Mouse (Mus musculus) hindbrain, postnatal 0 days (tissue): ENCODE data around the gene Cct3. TPM values are rescaled to one million over a fixed set of nuclear protein-coding genes. Genes with fewer than 3 reads are reported as not detected.
A peak's percentile ranks its signal among the peaks of the same experiment; 100 is the strongest.
"Not testable (repeated sequence)": the region's sequence is repeated elsewhere in the genome, so short reads cannot be mapped to it uniquely, and the experiment has no call there.

ENCODE experiments used
- ATAC-seq: fragments of 200-750 bp; cut with Nextera tagmentation; 2 replicates; pipeline ENCODE4 v1.8.0; 2017; ENCODE audit warnings: mild to moderate bottlenecking, moderate TSS enrichment, moderate library complexity
- DNase-seq: peaks from one replicate; pipeline ENCODE4 v3.0.0-alpha.2; 2015; ENCODE audit warnings: low spot score
- H3K27ac ChIP-seq: fragments of 300-500 bp; sonication (generic); 2 replicates; pipeline ENCODE4 v1.5.1; 2014; ENCODE audit warnings: mild to moderate bottlenecking
- H3K27me3 ChIP-seq: fragments of 300-500 bp; sonication (generic); 2 replicates; pipeline ENCODE4 v1.6.1; 2014; ENCODE audit warnings: low read length, mixed read lengths; ENCODE audit not compliant: insufficient read depth
- H3K36me3 ChIP-seq: fragments of 300-500 bp; sonication (generic); 2 replicates; pipeline ENCODE4 v1.6.1; 2014; ENCODE audit warnings: low read length, mixed read lengths; ENCODE audit not compliant: insufficient read depth
- H3K4me1 ChIP-seq: fragments of 300-500 bp; sonication (generic); 2 replicates; pipeline ENCODE4 v1.6.1; 2014; ENCODE audit warnings: antibody characterized with exemption, low read length, mixed read lengths; ENCODE audit not compliant: insufficient read depth
- H3K4me2 ChIP-seq: fragments of 300-500 bp; sonication (generic); 2 replicates; pipeline ENCODE4 v1.6.1; 2014; ENCODE audit warnings: low read depth, mild to moderate bottlenecking, low read length, moderate library complexity, mixed read lengths
- H3K4me3 ChIP-seq: fragments of 300-500 bp; sonication (generic); 2 replicates; pipeline ENCODE4 v1.5.1; 2014; ENCODE audit warnings: low read length
- H3K9ac ChIP-seq: fragments of 300-500 bp; sonication (generic); replicated peaks from 2 replicates; pipeline ENCODE4 v1.6.1; 2014; ENCODE audit warnings: mild to moderate bottlenecking, low read length, moderate library complexity, mixed read lengths
- H3K9me3 ChIP-seq: fragments of 300-500 bp; sonication (generic); 2 replicates; pipeline ENCODE4 v1.6.1; 2016; ENCODE audit warnings: low read length, mixed read lengths
- CTCF ChIP-seq: IDR thresholded peaks from 2 replicates; pipeline ENCODE4 v1.5.1; 2016; ENCODE audit warnings: antibody characterized with exemption, control low read depth, low read depth
- WGBS: fragments of 180-500 bp; shearing (Covaris S2); extraction: QIAGEN DNeasy Blood & Tissue Kit; methylation state at CpG from one replicate; pipeline ENCODE4 v1.1.7; 2014; 5-methylcytosine and 5-hydroxymethylcytosine counted together
- polyA plus RNA-seq: library from polyadenylated mRNA; unstranded; fragments of >200 nt; fragmentation: Nextera tagmentation; extraction: Ambion mirVana; gene quantifications from 2 replicates; pipeline ENCODE4 v1.2.1, GENCODE M21; 2015
- total RNA-seq: library from RNA; depleted of rRNA; stranded (reverse); fragments of >200 nt; gene quantifications from 2 replicates; pipeline ENCODE4 v1.2.3, GENCODE M21; 2014

Gene Cct3
- total and polyA plus RNA-seq, 2 experiments from 2014 or later = 231 to 401 TPM

GRCm38 (mm10) chr3:88276121-88276520, 20.8 kb upstream of the Cct3 start:
- Histone ChIP-seq H3K4me3 (no peak overlapping the region), H3K4me2 (no peak overlapping the region), H3K9ac (no peak overlapping the region), H3K27ac (no peak overlapping the region), H3K9me3 (no peaks in the 10 kb centered on the region), H3K4me1 (no peaks in the 10 kb centered on the region), H3K27me3 (no peaks in the 10 kb centered on the region), H3K36me3 (no peaks in the 10 kb centered on the region)
- 88% methylated on average over 2 of the region's 2 CpGs for WGBS
- DNase-seq (no peak), ATAC-seq (no peak)
- TF ChIP-seq CTCF = no peak

- DNase-seq (peak; percentile 41), ATAC-seq (no peak)
- no peak overlapping the region for H3K4me2 ChIP-seq
- H3K9ac ChIP-seq = no peak overlapping the region
- H3K36me3 ChIP-seq = no peaks in the 10 kb centered on the region
- H3K27ac ChIP-seq = no peak overlapping the region
- H3K9me3 ChIP-seq = no peaks in the 10 kb centered on the region
- 40% methylated on average over 7 of the region's 7 CpGs for WGBS
- no peaks in the 10 kb centered on the region for H3K4me1 ChIP-seq
- no peaks in the 10 kb centered on the region for H3K27me3 ChIP-seq
- H3K4me3 ChIP-seq = no peak overlapping the region
- peak; percentile 67 for TF ChIP-seq CTCF
Observed at GRCm38 (mm10) chr3:88276529-88277143, 20.3 kb upstream of the Cct3 start.

GRCm38 (mm10) chr3:88280035-88280434, 16.9 kb upstream of the Cct3 start:
- no peak for ATAC-seq
- WGBS = 87% methylated on average over 2 of the region's 2 CpGs
- no peak overlapping the region for H3K4me2 ChIP-seq

DNA sequence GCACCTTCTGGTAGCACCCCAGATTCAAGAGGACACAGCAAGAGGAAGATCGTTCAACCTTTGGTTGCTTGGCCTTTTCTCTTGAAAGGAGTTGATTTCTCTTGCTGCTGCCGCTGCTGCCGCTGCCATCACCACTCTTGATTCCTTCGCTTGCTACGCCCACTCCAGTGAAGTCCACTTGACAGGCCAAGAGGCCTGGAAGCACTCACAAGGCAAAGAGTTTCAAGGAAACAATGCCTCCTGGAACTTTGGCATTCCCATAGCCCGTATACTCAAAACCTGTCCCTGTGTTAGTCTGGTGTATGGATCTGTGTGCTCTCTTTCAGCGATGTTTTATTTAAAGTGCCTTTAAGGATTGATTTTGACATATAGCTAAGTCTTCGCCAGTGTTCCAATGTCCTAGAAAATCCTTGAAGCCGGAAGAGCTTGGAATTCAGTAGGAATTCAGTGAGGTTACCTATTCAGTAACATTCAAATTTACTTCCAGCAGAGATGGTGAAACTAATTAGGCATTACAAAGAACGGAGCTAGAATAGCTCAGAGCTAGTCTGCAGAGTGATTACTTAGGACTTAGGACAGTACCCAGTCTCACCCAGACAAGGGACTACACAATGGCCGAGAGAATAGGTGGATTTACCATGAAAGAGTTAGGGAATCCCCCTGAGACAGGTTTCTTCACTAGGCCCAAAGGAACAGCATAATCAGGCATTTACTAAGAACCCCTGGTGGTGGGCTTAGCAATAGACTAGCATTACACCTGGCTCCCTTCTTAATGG, 15.6 kb upstream of the Cct3 start:
- not testable (repeated sequence) for H3K9me3 ChIP-seq, H3K27ac ChIP-seq, H3K36me3 ChIP-seq, H3K4me2 ChIP-seq, ATAC-seq, H3K27me3 ChIP-seq, H3K4me3 ChIP-seq, H3K4me1 ChIP-seq, H3K9ac ChIP-seq, DNase-seq
- 61% methylated on average over 11 of the region's 11 CpGs for WGBS

More at GRCm38 (mm10) chr3:88280035-88280434, 16.9 kb upstream of the Cct3 start:
- no peaks in the 10 kb centered on the region for H3K4me1 ChIP-seq
- TF ChIP-seq CTCF = no peak
- H3K4me3 ChIP-seq = no peak overlapping the region
- no peak overlapping the region for H3K9ac ChIP-seq
- H3K27me3 ChIP-seq = no peaks in the 10 kb centered on the region
- H3K9me3 ChIP-seq = no peaks in the 10 kb centered on the region
- H3K27ac ChIP-seq = no peak overlapping the region
- H3K36me3 ChIP-seq = no peaks in the 10 kb centered on the region
- DNase-seq = no peak

GRCm38 (mm10) chr3:88284815-88285564, 11.9 kb upstream of the Cct3 start:
- not testable (repeated sequence) for H3K9ac ChIP-seq

DNA sequence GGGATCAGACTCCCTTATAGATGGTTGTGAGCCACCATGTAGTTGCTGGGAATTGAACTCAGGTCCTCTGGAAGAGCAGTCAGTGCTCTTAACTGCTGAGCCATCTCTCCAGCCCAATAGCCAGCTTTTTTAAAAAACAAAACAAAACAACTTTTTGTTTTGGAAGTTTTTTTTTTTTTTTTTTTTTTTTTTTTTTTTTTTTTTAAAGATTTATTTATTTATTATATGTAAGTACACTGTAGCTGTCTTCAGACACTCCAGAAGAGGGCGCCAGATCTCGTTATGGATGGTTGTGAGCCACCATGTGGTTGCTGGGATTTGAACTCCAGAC, 11.4 kb upstream of the Cct3 start:
- not testable (repeated sequence) for DNase-seq, H3K9me3 ChIP-seq, H3K27ac ChIP-seq, H3K4me2 ChIP-seq, H3K9ac ChIP-seq, H3K4me3 ChIP-seq, H3K4me1 ChIP-seq, ATAC-seq, H3K27me3 ChIP-seq, H3K36me3 ChIP-seq
- no CpG with 5 or more reads among the region's 2 CpGs for WGBS

More at GRCm38 (mm10) chr3:88284815-88285564, 11.9 kb upstream of the Cct3 start:
- not testable (repeated sequence) for H3K27ac ChIP-seq, H3K4me2 ChIP-seq, H3K4me3 ChIP-seq, DNase-seq, H3K9me3 ChIP-seq, H3K36me3 ChIP-seq, ATAC-seq, H3K27me3 ChIP-seq, H3K4me1 ChIP-seq
- WGBS = 97% methylated on average over 14 of the region's 14 CpGs
